Mouse (Mus musculus) E14TG2a.4 (cell line): ENCODE results near the gene Lhx1.

ENCODE experiments used
- CTCF ChIP-seq: conservative IDR thresholded peaks from 2 replicates; pipeline ENCODE4 v1.5.1; 2014; ENCODE audit warnings: low read length
- NANOG ChIP-seq: IDR thresholded peaks from 2 replicates; pipeline ENCODE4 v1.6.1; 2014; ENCODE audit warnings: borderline replicate concordance, low read length, mixed read lengths

- TF ChIP-seq CTCF, result no peak
- TF ChIP-seq NANOG, result no peak
Observed at GRCm38 (mm10) chr11:84521071-84521390, 4.3 kb downstream of the Lhx1 start.
